24 mouse cellular contexts compared by ENCODE assay signal in genomic region chr13:76178700-76179099, GRCm38 (mm10).
DNase-seq lines count a peak whose midpoint lies in the region; ATAC-seq and TF ChIP-seq lines count a peak whose summit lies in the region.
"Had no signal": no experiment of that assay in that cellular context is flagged by ENCODE, and none has a peak within 500 bp of the region (broad histone marks: within the 10 kb centered on the region; RNA-seq: fewer than 3 reads in every experiment).

No protein-coding gene starts in this region.

- H3K9ac ChIP-seq in hindbrain, embryonic 14.5 days, result no peak overlapping the region
- H3K9ac ChIP-seq: hindbrain, embryonic 15.5 days; kidney, embryonic 15.5 days; liver, embryonic 12.5 days; stomach, embryonic 15.5 days had no signal

- no peaks in the 10 kb centered on the region for H3K4me1 ChIP-seq in hindbrain, embryonic 14.5 days (replicated peaks; ENCODE audit: control insufficient read depth, insufficient read depth, low read length)
- H3K4me1 ChIP-seq in embryonic facial prominence, embryonic 10.5 days, result no peaks in the 10 kb centered on the region
- no peaks in the 10 kb centered on the region for H3K4me1 ChIP-seq in limb, embryonic 10.5 days
- H3K4me1 ChIP-seq: hindbrain, embryonic 15.5 days; kidney, embryonic 15.5 days; stomach, embryonic 15.5 days had no signal

- H3K4me3 ChIP-seq in layer of hippocampus, adult 2 months, result no peak overlapping the region
- no peak overlapping the region for H3K4me3 ChIP-seq in hindbrain, embryonic 14.5 days (replicated peaks; ENCODE audit: low read length)
- H3K4me3 ChIP-seq in embryonic facial prominence, embryonic 10.5 days, result no peak overlapping the region
- no peak overlapping the region for H3K4me3 ChIP-seq in limb, embryonic 10.5 days
- H3K4me3 ChIP-seq: hindbrain, embryonic 15.5 days; kidney, embryonic 15.5 days; left cerebral cortex, adult 2 months; liver, embryonic 12.5 days; megakaryocyte, embryonic 14.5 days; stomach, embryonic 15.5 days had no signal

- WGBS in hindbrain, embryonic 14.5 days, result 92% methylated on average over 5 of the region's 5 CpGs
- 93% methylated on average over 5 of the region's 5 CpGs for WGBS in embryonic facial prominence, embryonic 10.5 days
- 93% methylated on average over 5 of the region's 5 CpGs for WGBS in limb, embryonic 10.5 days

- H3K4me2 ChIP-seq in hindbrain, embryonic 14.5 days (replicated peaks), result no peak overlapping the region
- H3K4me2 ChIP-seq: hindbrain, embryonic 15.5 days; kidney, embryonic 15.5 days; liver, embryonic 12.5 days; stomach, embryonic 15.5 days had no signal

- no peaks in the 10 kb centered on the region for H3K27me3 ChIP-seq in hindbrain, embryonic 14.5 days (ENCODE audit: control insufficient read depth, insufficient read depth, low read length)
- no peaks in the 10 kb centered on the region for H3K27me3 ChIP-seq in embryonic facial prominence, embryonic 10.5 days (replicated peaks; ENCODE audit: low read depth, poor library complexity, severe bottlenecking)
- H3K27me3 ChIP-seq in limb, embryonic 10.5 days (ENCODE audit: low read depth, poor library complexity, severe bottlenecking), result no peaks in the 10 kb centered on the region
- H3K27me3 ChIP-seq: hindbrain, embryonic 15.5 days; kidney, embryonic 15.5 days; liver, embryonic 12.5 days; megakaryocyte, embryonic 14.5 days; stomach, embryonic 15.5 days had no signal

- H3K27ac ChIP-seq in layer of hippocampus, adult 2 months, result peak overlapping the region; percentile 4
- no peak overlapping the region for H3K27ac ChIP-seq in hindbrain, embryonic 14.5 days
- no peak overlapping the region for H3K27ac ChIP-seq in embryonic facial prominence, embryonic 10.5 days (replicated peaks)
- no peak overlapping the region for H3K27ac ChIP-seq in limb, embryonic 10.5 days
- H3K27ac ChIP-seq: hindbrain, embryonic 15.5 days; kidney, embryonic 15.5 days; left cerebral cortex, adult 2 months; liver, embryonic 12.5 days; stomach, embryonic 15.5 days had no signal

- H3K36me3 ChIP-seq in hindbrain, embryonic 14.5 days (replicated peaks; ENCODE audit: control insufficient read depth, insufficient read depth), result peaks cover 39% of the 10 kb centered on the region
- peaks cover 64% of the 10 kb centered on the region for H3K36me3 ChIP-seq in embryonic facial prominence, embryonic 10.5 days (replicated peaks)
- H3K36me3 ChIP-seq in limb, embryonic 10.5 days, result peaks cover 59% of the 10 kb centered on the region

- no peak for TF ChIP-seq CTCF in layer of hippocampus, adult 2 months (conservative IDR thresholded peaks at IDR 0.05)

- ATAC-seq in hindbrain, embryonic 14.5 days (ENCODE audit: low FRiP score), result no peak
- ATAC-seq: intestine, embryonic 16.5 days; liver, embryonic 12.5 days had no signal

- H3K9me3 ChIP-seq in hindbrain, embryonic 14.5 days (ENCODE audit: control insufficient read depth, low read length), result 0 out of 2 replicates have a peak, but pooled peaks cover 5% of the 10 kb centered on the region
- H3K9me3 ChIP-seq in embryonic facial prominence, embryonic 10.5 days, result peaks cover 5% of the 10 kb centered on the region; the same call in 1 of the 2 replicates
- H3K9me3 ChIP-seq in limb, embryonic 10.5 days (replicated peaks), result no peaks in the 10 kb centered on the region
- H3K9me3 ChIP-seq: hindbrain, embryonic 15.5 days; kidney, embryonic 15.5 days; liver, embryonic 12.5 days; stomach, embryonic 15.5 days had no signal

- DNase-seq in layer of hippocampus, adult 2 months (ENCODE audit: low spot score in 2 of 2), result peak in 1 of 2 experiments; percentile 23
- DNase-seq in layer of hippocampus, adult 11-12 months (ENCODE audit: low spot score), result no peak
- peak; percentile 75 for DNase-seq in cerebellum, adult 11-12 months
- peak; percentile 72 to 77 for DNase-seq in cerebellum, postnatal 10 days
- DNase-seq in hindbrain, embryonic 14.5 days (ENCODE audit: low spot score), result no peak
- DNase-seq in embryonic facial prominence, embryonic 10.5 days (ENCODE audit: low spot score), result no peak
- DNase-seq in limb, embryonic 10.5 days (ENCODE audit: low spot score), result no peak
- DNase-seq: adrenal gland, postnatal 36 days; gastrocnemius, postnatal 14 days; heart, adult 18-20 months; heart, postnatal 36 days; kidney, postnatal 4 days; lung, adult 2 months; midbrain, embryonic 14.5 days; right cerebral cortex, postnatal 14 days; thymus, adult 18-20 months; thymus, postnatal 4 days had no signal

Comparison
In these comparisons a context has a peak if more than half of its experiments do, and no peak if none do; other contexts are left out.
1. DNase-seq: peak in cerebellum, adult 11-12 months (single experiment) and cerebellum, postnatal 10 days (2 of 2); none in layer of hippocampus, adult 11-12 months (single experiment), hindbrain, embryonic 14.5 days (single experiment), embryonic facial prominence, embryonic 10.5 days (single experiment) and limb, embryonic 10.5 days (single experiment).